Mouse (Mus musculus) erythroblast, adult 5-6 weeks (primary cell): ENCODE data around the gene Apobec4. TPM values are rescaled to one million over a fixed set of nuclear protein-coding genes. Genes with fewer than 3 reads are reported as not detected.

Experiments
- ATAC-seq: replicated peaks from 2 replicates; pipeline ENCODE4 v1.8.0; 2016; ENCODE audit warnings: moderate number of reproducible peaks, mild to moderate bottlenecking, moderate TSS enrichment, inconsistent platforms; ENCODE audit not compliant: poor library complexity, low FRiP score, severe bottlenecking
- total RNA-seq, 2 experiments: library from RNA; stranded (forward) in 1 of 2; stranded (reverse) in 1 of 2; fragments of 150-400 nt in 1 of 2; fragments of 200-764, 138-1000 nt in 1 of 2; gene quantifications; 2 replicates each; pipeline versions ENCODE4 v1.2.3 to v1.2.4; 2015 to 2017; ENCODE audit warnings: low replicate concordance in 2 of 2

Apobec4 gene
- total RNA-seq, 2 experiments from 2014 or later = 0.51 TPM; not detected in 1

- no peak for ATAC-seq
Observed at GRCm38 (mm10) chr1:152796683-152797263, 46.4 kb downstream of the Apobec4 start.

GRCm38 (mm10) chr1:152798125-152798524 lies 47.8 kb downstream of the Apobec4 start:
- no peak for ATAC-seq

- no peak for ATAC-seq
Observed at GRCm38 (mm10) chr1:152799897-152800296, 49.5 kb downstream of the Apobec4 start, which contains the start of gene Ncf2. Gene Ncf2, plus strand, starts transcription at chr1:152800194.

- no peak for ATAC-seq
Observed at GRCm38 (mm10) chr1:152800633-152801176, 50.4 kb downstream of the Apobec4 start.

GRCm38 (mm10) chr1:152804907-152805306 lies 54.6 kb downstream of the Apobec4 start:
- no peak for ATAC-seq

Other genes with a start within 250 kb of the Apobec4 start
- 5.8 and 13.6 TPM in 2 replicates for gene Rgl1, start 15.8 kb downstream of the Apobec4 start, total RNA-seq (2015; ENCODE audit: low replicate concordance)
- gene Rgl1, start 15.8 kb downstream of the Apobec4 start, total RNA-seq (2017; ENCODE audit: low replicate concordance) = 14.4 and 46.6 TPM in 2 replicates
- 170 and 173 TPM in 2 replicates for gene Arpc5, start 16.0 kb downstream of the Apobec4 start, total RNA-seq (2015; ENCODE audit: low replicate concordance)
- gene Arpc5, start 16.0 kb downstream of the Apobec4 start, total RNA-seq (2017; ENCODE audit: low replicate concordance) = 68.9 and 74.2 TPM in 2 replicates
- gene Ncf2, start 49.6 kb downstream of the Apobec4 start, total RNA-seq (2015; ENCODE audit: low replicate concordance) = 40.0 and 42.4 TPM in 2 replicates
- 35.7 and 41.1 TPM in 2 replicates for gene Ncf2, start 49.6 kb downstream of the Apobec4 start, total RNA-seq (2017; ENCODE audit: low replicate concordance)
- gene Smg7, start 152.1 kb downstream of the Apobec4 start, total RNA-seq (2015; ENCODE audit: low replicate concordance) = 24.8 and 27.6 TPM in 2 replicates
- 21.0 and 21.6 TPM in 2 replicates for gene Smg7, start 152.1 kb downstream of the Apobec4 start, total RNA-seq (2017; ENCODE audit: low replicate concordance)
- gene Nmnat2, start 204.4 kb downstream of the Apobec4 start, total RNA-seq (2015; ENCODE audit: low replicate concordance) = not detected in 2 replicates
- gene Nmnat2, start 204.4 kb downstream of the Apobec4 start, total RNA-seq (2017; ENCODE audit: low replicate concordance) = 0.14 TPM in 1 of 2 replicates, not detected in the other